Mouse (Mus musculus): Measurements from ENCODE around the gene Fcrlb. TPM values are rescaled to one million over a fixed set of nuclear protein-coding genes. Genes with fewer than 3 reads are reported as not detected.

Fcrlb gene
- polyA plus RNA-seq, 1 experiment: not detected

DNA sequence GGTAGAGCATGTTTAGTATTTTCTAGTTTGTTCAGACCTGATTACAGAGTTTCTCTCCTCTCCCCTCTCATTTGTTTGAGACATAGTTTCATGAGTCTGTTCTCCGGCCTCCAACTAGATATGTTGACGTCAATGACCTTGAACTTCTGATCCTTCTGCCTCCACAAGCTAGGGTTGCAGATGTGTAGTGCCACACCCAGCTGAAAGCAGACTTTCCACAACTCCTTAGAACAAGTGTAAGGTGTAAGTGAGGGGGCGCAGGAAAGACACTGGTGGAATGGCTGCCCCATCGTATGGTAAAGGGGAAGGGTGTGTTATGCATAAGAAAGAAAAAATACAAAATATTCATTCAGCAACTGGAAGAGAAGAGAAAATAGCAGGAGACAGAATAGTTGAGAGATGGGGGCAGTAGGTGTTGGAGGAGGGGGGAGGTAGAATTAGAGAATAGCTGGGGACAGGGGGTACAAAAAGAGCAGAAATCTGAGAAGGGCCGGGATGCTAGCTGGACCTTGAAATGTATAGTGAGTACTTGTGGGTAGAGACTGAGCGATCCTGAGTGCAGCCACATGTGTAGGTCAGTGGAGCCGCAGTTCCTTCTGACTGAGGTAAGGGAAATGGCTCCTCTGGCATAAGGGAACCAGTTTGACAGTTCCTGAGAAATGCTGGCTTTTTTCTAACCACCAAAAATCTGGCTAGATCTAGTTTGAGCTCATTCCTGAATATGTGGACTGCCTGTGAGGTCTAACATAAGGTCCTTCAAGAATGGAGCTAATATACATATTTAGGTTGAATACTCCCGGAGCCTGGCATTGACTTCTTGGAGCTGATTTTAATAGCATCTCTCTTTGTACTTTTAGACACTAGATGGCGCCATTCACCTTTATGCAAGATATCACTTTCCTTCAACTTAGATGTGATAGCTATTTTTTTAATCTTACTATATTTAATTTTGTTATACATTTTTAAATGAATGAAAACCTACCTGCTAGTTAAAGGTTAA is 17.8 kb downstream of the Fcrlb start:
- Histone ChIP-seq H3K27ac (replicated peaks; ENCODE audit: low read depth, low read length) (no peak overlapping the region), H3K4me1 (ENCODE audit: control insufficient read depth, insufficient read depth, insufficient read length, low read length) (no peaks in the 10 kb centered on the region), H3K4me3 (ENCODE audit: insufficient read depth, low read depth, low read length) (no peak overlapping the region)

DNA sequence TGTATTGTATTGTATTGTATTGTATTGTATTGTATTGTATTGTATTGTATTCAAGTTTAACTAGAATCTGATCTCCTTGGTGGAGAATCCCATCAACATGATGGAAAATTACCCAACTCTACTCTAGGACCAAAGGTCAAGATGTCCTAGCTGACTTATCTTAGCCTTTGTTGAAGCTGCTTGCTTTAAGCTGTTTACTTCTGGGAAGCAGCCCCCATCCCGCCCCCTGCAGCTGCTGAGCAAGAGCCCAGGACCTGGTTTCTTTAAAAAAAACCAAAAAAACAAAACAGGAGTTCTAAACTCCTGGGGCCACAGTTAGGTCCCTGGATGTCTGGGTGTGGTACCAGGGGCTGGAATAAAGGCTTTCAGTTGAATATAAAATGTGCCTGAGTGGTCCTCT is 20.5 kb downstream of the Fcrlb start:
- no peaks in the 10 kb centered on the region for H3K4me1 ChIP-seq (ENCODE audit: control insufficient read depth, insufficient read depth, insufficient read length, low read length)
- H3K27ac ChIP-seq (replicated peaks; ENCODE audit: low read depth, low read length): no peak overlapping the region
- H3K4me3 ChIP-seq (ENCODE audit: insufficient read depth, low read depth, low read length): no peak overlapping the region

GRCm38 (mm10) chr1:170891646-170892045 is 21.1 kb downstream of the Fcrlb start:
- no peak overlapping the region for H3K4me3 ChIP-seq (ENCODE audit: insufficient read depth, low read depth, low read length)
- H3K4me1 ChIP-seq (ENCODE audit: control insufficient read depth, insufficient read depth, insufficient read length, low read length): no peaks in the 10 kb centered on the region
- H3K27ac ChIP-seq (replicated peaks; ENCODE audit: low read depth, low read length): no peak overlapping the region

DNA sequence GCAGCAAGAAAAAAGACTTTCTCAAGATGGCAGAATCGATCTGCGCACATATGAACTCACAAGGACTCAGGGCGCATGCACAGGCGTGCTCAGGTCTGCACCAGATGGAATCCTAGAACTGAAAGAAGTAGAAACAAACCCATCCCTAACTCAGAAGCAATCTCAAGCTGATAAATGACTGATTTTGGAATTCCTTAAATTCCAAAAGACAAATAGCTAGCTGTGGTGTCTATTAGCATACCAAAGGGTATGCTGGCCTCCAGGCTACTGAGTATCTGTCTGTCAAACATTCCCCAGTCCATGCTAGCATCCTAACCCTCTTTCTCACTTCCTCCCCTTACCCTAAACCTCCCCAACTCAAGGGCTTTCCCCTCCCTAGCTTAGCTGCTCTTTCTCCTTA is 23.4 kb downstream of the Fcrlb start:
- Histone ChIP-seq H3K27ac (replicated peaks; ENCODE audit: low read depth, low read length) (no peak overlapping the region), H3K4me3 (ENCODE audit: insufficient read depth, low read depth, low read length) (no peak overlapping the region), H3K4me1 (ENCODE audit: control insufficient read depth, insufficient read depth, insufficient read length, low read length) (peaks cover 2% of the 10 kb centered on the region; the same call in 1 of the 2 replicates)

- H3K4me3 ChIP-seq (ENCODE audit: insufficient read depth, low read depth, low read length): no peak overlapping the region
- peaks cover 4% of the 10 kb centered on the region; the same call in 1 of the 2 replicates for H3K4me1 ChIP-seq (ENCODE audit: control insufficient read depth, insufficient read depth, insufficient read length, low read length)
- no peak overlapping the region for H3K27ac ChIP-seq (replicated peaks; ENCODE audit: low read depth, low read length)
Observed at GRCm38 (mm10) chr1:170886044-170886458, 26.7 kb downstream of the Fcrlb start.

DNA sequence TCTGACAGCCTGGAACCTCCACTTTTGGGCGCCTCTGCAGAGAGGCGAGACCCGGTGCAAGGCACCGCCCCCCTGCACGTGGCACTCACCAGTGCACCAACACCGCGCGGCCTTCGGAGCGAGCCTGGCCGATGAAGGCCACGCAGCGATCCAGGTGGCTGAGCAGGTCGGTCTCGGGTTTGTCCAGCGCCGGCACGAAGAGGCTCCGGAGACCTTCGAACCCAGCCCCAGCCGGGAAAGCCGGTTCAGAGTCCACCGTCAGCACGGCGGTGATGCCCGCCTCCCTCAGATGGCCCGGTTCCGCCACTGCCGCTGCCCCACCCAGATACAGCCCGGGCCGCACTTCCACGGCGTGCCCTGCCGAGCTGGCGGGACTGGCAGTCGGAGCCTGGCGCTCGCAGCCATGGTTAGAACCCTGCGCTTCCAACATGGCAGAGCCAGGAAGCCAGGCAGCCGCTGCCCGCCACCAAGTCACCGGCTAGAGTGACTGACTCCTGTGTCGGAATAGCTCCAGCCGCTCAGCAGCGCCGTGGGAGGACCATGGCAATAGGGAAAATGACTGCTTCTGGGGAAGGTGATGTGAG is 27.7 kb downstream of the Fcrlb start, which contains the start of the genes Gm26620 and Dusp12:
Gene Gm26620, plus strand, starts transcription at position 88 of the 584 bp plus-strand sequence.
Gene Dusp12, minus strand, starts transcription at position 563 of the 584 bp plus-strand sequence.
- peaks cover 4% of the 10 kb centered on the region; the same call in 1 of the 2 replicates for H3K4me1 ChIP-seq (ENCODE audit: control insufficient read depth, insufficient read depth, insufficient read length, low read length)
- H3K4me3 ChIP-seq (ENCODE audit: insufficient read depth, low read depth, low read length): peak within 1 kb of the TSS; percentile 90
- H3K27ac ChIP-seq (replicated peaks; ENCODE audit: low read depth, low read length): peak within 1 kb of the TSS; percentile 27; the same call in 1 of the 2 replicates

GRCm38 (mm10) chr1:170884390-170884789 is 28.4 kb downstream of the Fcrlb start:
- H3K27ac ChIP-seq (replicated peaks; ENCODE audit: low read depth, low read length): no peak overlapping the region
- H3K4me1 ChIP-seq (ENCODE audit: control insufficient read depth, insufficient read depth, insufficient read length, low read length): peaks cover 4% of the 10 kb centered on the region; the same call in 1 of the 2 replicates
- peak overlapping the region; percentile 90 for H3K4me3 ChIP-seq (ENCODE audit: insufficient read depth, low read depth, low read length)

DNA sequence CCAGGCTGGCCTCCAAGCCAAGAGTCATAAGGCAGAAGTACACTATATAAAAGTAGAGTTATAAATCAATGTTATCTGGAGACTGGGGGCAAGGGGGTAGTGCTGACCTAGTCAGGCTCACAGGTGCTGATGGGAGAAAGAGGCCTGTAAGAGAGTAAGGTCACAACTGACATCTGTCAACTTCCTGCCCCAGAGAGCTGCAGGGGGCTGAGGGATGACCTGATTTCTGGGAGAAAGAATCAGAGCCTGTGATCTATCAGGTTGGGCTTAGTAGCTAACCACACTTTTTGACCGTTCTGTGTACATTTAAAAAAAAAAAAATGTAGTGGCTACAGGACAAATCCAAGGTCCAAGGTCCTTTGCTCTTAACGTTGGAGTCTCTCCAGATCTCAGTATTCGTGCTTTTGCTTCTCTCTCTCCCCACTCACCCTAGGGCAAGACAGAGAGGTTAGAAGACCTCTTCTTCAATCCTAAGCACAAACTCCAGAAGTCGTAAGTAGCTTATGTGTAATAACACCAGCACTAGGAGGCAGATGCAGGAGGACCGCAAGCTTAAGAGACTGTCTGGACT is 29.7 kb downstream of the Fcrlb start:
- Histone ChIP-seq H3K27ac (replicated peaks; ENCODE audit: low read depth, low read length) (no peak overlapping the region), H3K4me3 (ENCODE audit: insufficient read depth, low read depth, low read length) (no peak overlapping the region)

DNA sequence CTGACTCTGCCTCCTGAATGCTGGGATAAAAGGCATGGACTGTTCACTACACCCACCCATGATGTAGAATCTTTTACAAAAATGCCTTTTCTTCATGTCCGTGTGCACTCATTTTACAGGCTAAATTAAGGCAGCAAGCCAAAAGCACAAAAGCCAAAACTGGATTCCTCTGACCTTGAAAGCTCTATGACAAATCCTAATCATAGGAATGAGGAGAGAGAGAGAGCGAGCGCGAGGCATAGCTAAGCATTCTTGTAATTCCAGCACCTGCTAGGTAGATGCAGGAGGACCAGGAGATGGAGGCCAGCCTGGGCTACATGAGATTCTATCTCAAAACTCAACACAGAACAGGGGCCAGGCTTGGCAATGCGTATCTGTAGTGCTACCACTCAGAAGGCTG is 35.8 kb downstream of the Fcrlb start:
- no peaks in the 10 kb centered on the region for H3K4me1 ChIP-seq (ENCODE audit: control insufficient read depth, insufficient read depth, insufficient read length, low read length)
- no peak overlapping the region for H3K4me3 ChIP-seq (ENCODE audit: insufficient read depth, low read depth, low read length)
- no peak overlapping the region for H3K27ac ChIP-seq (replicated peaks; ENCODE audit: low read depth, low read length)

More for the DNA sequence above, 29.7 kb downstream of the Fcrlb start:
- H3K4me1 ChIP-seq (ENCODE audit: control insufficient read depth, insufficient read depth, insufficient read length, low read length): peaks cover 4% of the 10 kb centered on the region; the same call in 1 of the 2 replicates

DNA sequence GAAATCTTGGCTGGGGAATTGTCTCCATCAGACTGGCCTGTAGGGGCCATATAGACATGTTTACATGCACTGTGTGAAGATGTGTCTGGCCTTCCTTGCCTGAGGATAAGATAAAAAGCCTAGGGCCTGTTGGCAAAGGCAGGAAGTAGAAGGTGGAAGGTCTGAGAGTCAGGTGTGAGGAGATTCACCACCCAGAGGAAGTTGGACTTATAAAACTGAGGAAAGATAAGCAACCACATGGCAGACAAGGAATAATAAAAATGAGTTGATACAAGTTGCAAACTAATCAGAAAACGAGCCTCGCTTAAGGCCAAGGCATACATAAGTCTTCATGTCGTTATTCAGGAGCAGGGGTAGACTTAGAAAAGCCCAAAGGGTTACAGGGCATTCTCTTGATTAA is 37.1 kb downstream of the Fcrlb start:
- H3K27ac ChIP-seq (replicated peaks; ENCODE audit: low read depth, low read length): no peak overlapping the region
- no peak overlapping the region for H3K4me3 ChIP-seq (ENCODE audit: insufficient read depth, low read depth, low read length)
- no peaks in the 10 kb centered on the region for H3K4me1 ChIP-seq (ENCODE audit: control insufficient read depth, insufficient read depth, insufficient read length, low read length)

DNA sequence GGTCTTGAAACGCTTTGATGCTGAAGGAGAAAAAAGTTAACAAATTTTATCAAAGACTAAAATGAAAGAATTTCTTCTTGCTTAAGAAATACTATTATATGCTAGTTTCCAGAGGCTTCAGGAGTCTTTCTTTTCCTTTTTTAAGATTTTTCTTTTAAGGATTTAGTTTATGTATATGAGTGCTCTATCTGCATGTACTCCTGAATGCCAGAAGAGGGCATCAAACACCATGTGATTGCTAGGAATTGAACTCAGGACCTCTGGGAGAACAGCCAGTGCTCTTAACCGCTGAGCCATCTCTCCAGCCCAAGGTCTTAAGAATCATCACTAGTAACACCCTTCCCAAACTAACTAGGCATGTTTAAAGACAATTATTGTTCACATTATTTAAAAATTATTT is 40.8 kb downstream of the Fcrlb start:
- no peak overlapping the region for H3K4me3 ChIP-seq (ENCODE audit: insufficient read depth, low read depth, low read length)
- H3K27ac ChIP-seq (replicated peaks; ENCODE audit: low read depth, low read length): no peak overlapping the region
- no peaks in the 10 kb centered on the region for H3K4me1 ChIP-seq (ENCODE audit: control insufficient read depth, insufficient read depth, insufficient read length, low read length)

DNA sequence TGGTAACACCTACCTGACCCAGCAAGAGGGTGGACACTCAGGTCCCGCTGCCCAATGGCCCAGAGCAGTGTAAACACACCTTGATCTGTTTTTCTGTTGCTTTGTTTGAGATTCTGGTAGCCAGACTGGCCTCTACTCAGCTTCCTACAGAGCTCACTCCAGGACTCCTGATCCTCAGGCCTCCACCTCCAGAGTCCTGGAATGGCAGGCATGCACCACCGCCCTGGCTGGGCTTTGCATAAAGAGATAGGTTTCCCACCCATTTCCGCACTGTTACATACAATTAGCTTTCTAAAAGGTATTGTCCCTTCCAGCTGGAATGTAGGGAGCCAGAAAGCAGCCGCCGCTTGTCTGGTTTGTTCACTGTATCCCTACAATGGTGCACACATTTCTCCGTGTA is 41.3 kb downstream of the Fcrlb start:
- H3K4me1 ChIP-seq (ENCODE audit: control insufficient read depth, insufficient read depth, insufficient read length, low read length): no peaks in the 10 kb centered on the region
- H3K4me3 ChIP-seq (ENCODE audit: insufficient read depth, low read depth, low read length): no peak overlapping the region
- no peak overlapping the region for H3K27ac ChIP-seq (replicated peaks; ENCODE audit: low read depth, low read length)

DNA sequence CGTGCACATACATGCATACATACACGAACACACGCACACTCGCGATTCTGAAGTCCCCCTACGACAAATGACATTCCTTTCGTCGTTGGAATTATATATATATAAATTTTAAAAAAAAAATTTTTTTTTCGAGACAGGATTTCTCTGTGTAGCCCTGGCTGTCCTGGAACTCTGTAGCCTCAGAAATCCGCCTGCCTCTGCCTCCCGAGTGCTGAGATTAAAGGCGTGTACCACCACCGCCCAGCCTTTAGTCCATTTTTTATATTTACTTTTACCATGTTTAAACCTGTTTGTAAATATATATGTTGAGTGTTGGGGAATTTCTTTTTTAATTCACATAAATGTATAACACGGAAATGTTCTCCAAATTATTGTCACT is 43.8 kb downstream of the Fcrlb start:
- Histone ChIP-seq H3K27ac (replicated peaks; ENCODE audit: low read depth, low read length) (no peak overlapping the region), H3K4me1 (ENCODE audit: control insufficient read depth, insufficient read depth, insufficient read length, low read length) (0 out of 2 replicates have a peak, but pooled peaks cover 2% of the 10 kb centered on the region), H3K4me3 (ENCODE audit: insufficient read depth, low read depth, low read length) (peak overlapping the region; percentile 64)

DNA sequence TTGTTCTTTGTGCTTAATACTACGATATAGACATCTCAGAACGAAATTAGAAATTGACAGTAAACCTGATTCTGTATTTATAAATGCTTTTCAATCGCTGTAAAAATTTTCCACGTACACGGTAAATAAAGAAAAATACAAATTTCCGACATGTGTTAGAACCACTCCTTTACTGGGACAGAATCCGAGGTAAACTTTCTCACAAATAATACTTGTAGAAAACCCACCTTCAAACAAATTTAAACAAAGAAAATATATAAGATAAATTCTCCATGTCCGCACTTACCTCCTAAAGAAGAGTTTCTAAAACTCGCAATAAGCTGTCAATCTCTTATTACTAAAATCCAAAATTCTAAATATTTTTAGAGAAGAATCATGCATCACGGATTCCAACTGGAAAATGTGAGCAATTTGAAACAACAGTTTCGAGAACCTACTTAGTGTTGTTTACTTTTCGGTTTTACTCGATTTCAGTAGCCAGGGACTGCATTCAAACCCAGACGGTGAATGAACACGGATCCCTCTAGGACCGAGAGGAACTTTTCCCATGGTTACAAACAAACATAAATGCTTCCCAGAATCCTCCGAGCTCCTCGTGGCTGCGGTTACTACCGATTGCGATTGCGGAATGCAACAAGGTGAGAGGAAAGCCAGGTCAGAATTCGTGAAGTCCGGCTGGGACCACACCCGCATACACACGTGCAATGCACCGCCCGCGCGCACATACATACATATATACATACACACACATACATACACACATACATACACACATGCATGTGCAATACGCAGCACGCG is 44.4 kb downstream of the Fcrlb start:
- H3K27ac ChIP-seq (replicated peaks; ENCODE audit: low read depth, low read length): peak overlapping the region; percentile 56; the same call in 1 of the 2 replicates
- H3K4me1 ChIP-seq (ENCODE audit: control insufficient read depth, insufficient read depth, insufficient read length, low read length): 0 out of 2 replicates have a peak, but pooled peaks cover 2% of the 10 kb centered on the region
- peak overlapping the region; percentile 83 for H3K4me3 ChIP-seq (ENCODE audit: insufficient read depth, low read depth, low read length)

All from brown adipose tissue, adult 24 weeks (tissue).